31 mouse cellular contexts compared by ENCODE assay signal in genomic region chr3:126670413-126670812, GRCm38 (mm10).
"Had no signal": no experiment of that assay in that cellular context is flagged by ENCODE, and none has a peak within 500 bp of the region (broad histone marks: within the 10 kb centered on the region; RNA-seq: fewer than 3 reads in every experiment).

No protein-coding gene starts in this region.

- H3K27me3 ChIP-seq: heart, embryonic 13.5 days; heart, embryonic 15.5 days; hindbrain, embryonic 12.5 days; hindbrain, embryonic 13.5 days; hindbrain, embryonic 15.5 days; intestine, embryonic 15.5 days; kidney, embryonic 15.5 days had no signal

- DNase-seq: heart, postnatal 10 days; heart, postnatal 14 days; heart, postnatal 36 days; heart, postnatal 4 days; kidney, adult 11 months; kidney, adult 18-20 months; kidney, adult 2 months; kidney, adult 8-10 months; kidney, postnatal 10 days; kidney, postnatal 14 days; kidney, postnatal 25 days; kidney, postnatal 4 days; layer of hippocampus, adult 9-11 months; layer of hippocampus, postnatal 36 days had no signal

- H3K27ac ChIP-seq: heart, embryonic 13.5 days; heart, embryonic 15.5 days; hindbrain, embryonic 10.5 days; hindbrain, embryonic 12.5 days; hindbrain, embryonic 13.5 days; hindbrain, embryonic 14.5 days; hindbrain, embryonic 15.5 days; hindbrain, postnatal 0 days; intestine, embryonic 15.5 days; layer of hippocampus, adult 2 months had no signal

- H3K4me3 ChIP-seq: heart, embryonic 10.5 days; heart, embryonic 13.5 days; heart, embryonic 15.5 days; hindbrain, embryonic 10.5 days; hindbrain, embryonic 12.5 days; hindbrain, embryonic 13.5 days; hindbrain, embryonic 15.5 days; intestine, embryonic 15.5 days; kidney, embryonic 15.5 days; layer of hippocampus, adult 2 months; left cerebral cortex, adult 2 months had no signal

- H3K4me2 ChIP-seq: heart, embryonic 11.5 days; heart, embryonic 13.5 days; heart, embryonic 15.5 days; hindbrain, embryonic 12.5 days; hindbrain, embryonic 13.5 days; hindbrain, embryonic 14.5 days; hindbrain, embryonic 15.5 days; intestine, embryonic 15.5 days; kidney, embryonic 15.5 days had no signal

- H3K9me3 ChIP-seq: heart, embryonic 10.5 days; heart, embryonic 13.5 days; heart, embryonic 15.5 days; hindbrain, embryonic 10.5 days; hindbrain, embryonic 12.5 days; hindbrain, embryonic 13.5 days; hindbrain, embryonic 15.5 days; intestine, embryonic 15.5 days; kidney, embryonic 15.5 days had no signal

- H3K36me3 ChIP-seq: heart, embryonic 10.5 days; heart, embryonic 13.5 days; heart, embryonic 15.5 days; hindbrain, embryonic 10.5 days; hindbrain, embryonic 12.5 days; hindbrain, embryonic 13.5 days; hindbrain, embryonic 15.5 days; intestine, embryonic 15.5 days; kidney, embryonic 15.5 days had no signal

- ATAC-seq: hindbrain, embryonic 16.5 days; hindbrain, postnatal 0 days; inflammation-experienced regulatory T-cells, adult 6 months; intestine, embryonic 15.5 days; intestine, embryonic 16.5 days had no signal

- H3K9ac ChIP-seq: heart, embryonic 13.5 days; heart, embryonic 15.5 days; hindbrain, embryonic 12.5 days; hindbrain, embryonic 13.5 days; hindbrain, embryonic 14.5 days; hindbrain, embryonic 15.5 days; intestine, embryonic 15.5 days; kidney, embryonic 15.5 days had no signal
